Mouse (Mus musculus): ENCODE measurements around the gene St3gal4. TPM values are rescaled to one million over a fixed set of nuclear protein-coding genes. Genes with fewer than 3 reads are reported as not detected.

The St3gal4 gene
- total RNA-seq, 2 experiments from 2014 or later = 25.0 to 25.7 TPM

GRCm38 (mm10) chr9:35105884-35106880, 12.9 kb downstream of the St3gal4 start:
- no peak for DNase-seq

- DNase-seq = no peak
These were observed 13.6 kb downstream of the St3gal4 start for GRCm38 (mm10) chr9:35105438-35105837.

GRCm38 (mm10) chr9:35104711-35105110, 14.4 kb downstream of the St3gal4 start:
- DNase-seq = no peak

- no peak for DNase-seq
These were observed 20.3 kb downstream of the St3gal4 start for GRCm38 (mm10) chr9:35098762-35099161.

- DNase-seq = no peak
These were observed 21.2 kb downstream of the St3gal4 start for GRCm38 (mm10) chr9:35097901-35098300.

GRCm38 (mm10) chr9:35095726-35096125, 23.3 kb downstream of the St3gal4 start:
- no peak for DNase-seq

- no peak for DNase-seq
These were observed 25.7 kb downstream of the St3gal4 start for GRCm38 (mm10) chr9:35093350-35093749.

- no peak for DNase-seq
These were observed 26.2 kb downstream of the St3gal4 start for GRCm38 (mm10) chr9:35092904-35093303.

GRCm38 (mm10) chr9:35061446-35061845, 57.6 kb downstream of the St3gal4 start:
- DNase-seq = no peak

GRCm38 (mm10) chr9:35059881-35060280, 59.2 kb downstream of the St3gal4 start:
- no peak for DNase-seq

- DNase-seq = no peak
These were observed 60.3 kb downstream of the St3gal4 start for GRCm38 (mm10) chr9:35058596-35059354.

- no peak for DNase-seq
These were observed 60.9 kb downstream of the St3gal4 start for GRCm38 (mm10) chr9:35058186-35058585.

GRCm38 (mm10) chr9:35057631-35058030, 61.4 kb downstream of the St3gal4 start:
- no peak for DNase-seq

GRCm38 (mm10) chr9:35056611-35057010, 62.5 kb downstream of the St3gal4 start:
- DNase-seq = no peak

- DNase-seq = no peak
These were observed 63.3 kb downstream of the St3gal4 start for GRCm38 (mm10) chr9:35055528-35056330.

- DNase-seq = no peak
These were observed 65.4 kb downstream of the St3gal4 start for GRCm38 (mm10) chr9:35053669-35054068.

- DNase-seq = no peak
These were observed 66.0 kb downstream of the St3gal4 start for GRCm38 (mm10) chr9:35053081-35053480.

- DNase-seq = no peak
These were observed 66.4 kb downstream of the St3gal4 start for GRCm38 (mm10) chr9:35052671-35053070.

GRCm38 (mm10) chr9:35051666-35052065, 67.4 kb downstream of the St3gal4 start:
- no peak for DNase-seq

GRCm38 (mm10) chr9:35050701-35051454, 68.2 kb downstream of the St3gal4 start:
- DNase-seq = no peak

- no peak for DNase-seq
These were observed 69.1 kb downstream of the St3gal4 start for GRCm38 (mm10) chr9:35049891-35050527.
